Mouse (Mus musculus) olfactory bulb, adult 2 months (tissue): ENCODE data around the gene Tnip2.

Experiments used
- CTCF ChIP-seq: fragments of 200-500 bp; IDR thresholded peaks from 2 replicates; pipeline ENCODE4 v1.5.1; 2012; ENCODE audit warnings: low read depth, mild to moderate bottlenecking, low read length, moderate library complexity; ENCODE audit not compliant: insufficient read depth
- POLR2A ChIP-seq: fragments of 200-500 bp; IDR thresholded peaks from 2 replicates; pipeline ENCODE4 v1.6.1; 2012; ENCODE audit warnings: mild to moderate bottlenecking, low read depth, low read length, moderate library complexity; ENCODE audit not compliant: insufficient read depth

DNA sequence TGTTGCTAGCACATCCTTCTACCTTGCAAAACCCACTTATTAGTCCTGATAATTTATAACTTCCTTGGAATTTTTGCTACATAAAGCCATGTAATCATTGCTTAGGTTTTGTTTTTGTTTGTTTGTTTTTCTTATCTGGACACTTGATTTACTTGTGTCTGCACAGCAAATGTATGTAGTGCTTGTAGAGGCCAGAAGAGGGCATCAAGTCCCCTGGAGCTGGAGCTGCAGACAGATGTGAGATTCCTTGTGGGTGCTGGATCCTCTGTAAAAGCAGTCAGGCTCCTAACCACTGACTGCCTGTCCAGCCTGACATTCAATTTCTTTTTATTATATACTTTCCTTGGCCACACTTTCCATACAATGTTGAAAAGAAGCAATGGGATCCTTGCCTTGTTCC lies 33.6 kb upstream of the Tnip2 start:
- TF ChIP-seq CTCF (no peak), POLR2A (no peak)
